Mouse (Mus musculus): ENCODE results near the gene Dlg5.

Gene Dlg5

GRCm38 (mm10) chr14:24245177-24246081, at the start of gene Dlg5:
Gene Dlg5 (minus strand): TSS chr14:24245920.
- DNase-seq (ENCODE audit: low read depth, low spot score) = no peak

DNA sequence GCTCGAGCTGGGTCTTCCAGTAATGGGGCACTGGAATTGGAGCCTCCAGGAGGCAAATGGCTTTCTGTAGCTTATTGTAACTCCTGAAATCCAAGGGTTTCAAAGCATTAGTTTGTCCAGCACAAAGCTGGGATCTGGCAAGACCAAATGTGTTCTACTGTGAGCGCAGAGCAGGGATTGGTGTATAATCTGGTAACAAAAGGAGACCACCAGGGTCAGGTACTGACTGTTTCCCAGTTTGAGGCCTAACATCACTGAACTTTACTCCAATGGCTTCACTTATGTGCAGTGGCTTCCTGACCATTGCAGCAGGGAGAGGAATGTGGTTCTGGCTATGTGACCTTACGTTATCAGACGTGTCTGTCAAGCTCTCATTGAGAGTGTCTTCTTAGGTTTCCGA, 47.9 kb upstream of the Dlg5 start:
- no peak for DNase-seq (ENCODE audit: low read depth, low spot score)

- no peak for DNase-seq (ENCODE audit: low read depth, low spot score)
Observed at GRCm38 (mm10) chr14:24292914-24293313, 47.2 kb upstream of the Dlg5 start, which contains the start of gene E330034G19Rik. Gene E330034G19Rik (plus strand): TSS chr14:24293214.

DNA sequence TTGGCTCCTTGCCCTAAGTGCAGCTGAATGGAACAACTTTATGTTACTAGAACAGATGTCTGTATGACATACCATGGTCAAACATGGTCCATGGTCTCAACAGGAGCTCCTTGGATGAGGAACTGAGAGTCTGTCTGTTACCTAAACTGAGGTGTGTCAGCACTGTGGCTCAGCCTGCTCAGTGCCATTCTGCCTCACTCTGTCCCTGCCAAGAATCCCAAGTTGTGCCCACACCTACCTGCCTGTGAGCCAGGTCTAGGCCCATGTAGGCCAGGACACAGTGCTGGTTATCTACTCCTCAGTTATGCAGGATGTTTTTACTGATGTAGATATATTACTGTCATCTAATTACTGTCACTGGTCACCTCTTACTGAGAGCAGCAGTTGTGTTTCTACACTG, 45.0 kb upstream of the Dlg5 start:
- no peak for DNase-seq (ENCODE audit: low read depth, low spot score)

DNA sequence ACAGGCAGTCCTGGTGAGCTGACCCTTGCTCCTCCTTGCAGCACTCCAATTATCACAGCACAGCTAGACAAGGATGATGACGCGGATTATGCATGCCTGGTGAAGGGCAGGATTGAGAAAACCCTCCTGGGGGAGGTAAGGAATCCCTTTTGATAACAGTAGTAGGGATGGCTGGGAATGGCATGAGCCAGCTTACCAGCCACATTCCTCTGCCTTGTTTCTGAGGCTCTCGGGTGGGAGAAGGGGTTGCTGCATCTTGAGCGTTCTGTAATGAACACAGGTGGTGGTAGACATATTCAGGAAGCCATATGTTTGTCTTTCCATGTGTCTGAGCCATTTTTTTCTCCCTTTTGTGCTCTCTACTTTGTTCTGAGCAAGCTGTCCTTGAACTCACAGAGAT, 40.4 kb upstream of the Dlg5 start:
- DNase-seq (ENCODE audit: low read depth, low spot score) = no peak

GRCm38 (mm10) chr14:24282276-24282675, 36.6 kb upstream of the Dlg5 start:
- DNase-seq (ENCODE audit: low read depth, low spot score) = no peak

DNA sequence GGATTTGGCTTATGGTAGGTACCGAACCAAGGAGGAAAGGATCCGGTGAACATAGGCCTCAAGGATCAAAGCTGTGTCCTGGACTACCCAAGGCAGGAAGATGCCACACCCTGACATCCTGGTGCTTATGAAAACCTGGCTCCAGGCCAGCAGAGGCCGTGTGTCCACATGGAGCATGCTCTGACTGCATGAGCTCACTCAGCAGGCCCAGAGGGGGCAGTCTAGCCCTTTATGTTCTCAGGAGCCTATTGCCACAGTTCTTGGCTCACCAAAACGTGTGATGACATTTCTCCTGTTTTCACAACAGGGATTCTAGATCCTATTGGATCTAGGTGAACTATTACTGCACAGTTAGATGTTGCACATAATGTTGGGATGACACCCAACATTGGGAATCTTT, 35.6 kb upstream of the Dlg5 start:
- DNase-seq (ENCODE audit: low read depth, low spot score) = peak; percentile 13

- peak; percentile 19 for DNase-seq (ENCODE audit: low read depth, low spot score)
Observed at GRCm38 (mm10) chr14:24275534-24275933, 29.8 kb upstream of the Dlg5 start.

DNA sequence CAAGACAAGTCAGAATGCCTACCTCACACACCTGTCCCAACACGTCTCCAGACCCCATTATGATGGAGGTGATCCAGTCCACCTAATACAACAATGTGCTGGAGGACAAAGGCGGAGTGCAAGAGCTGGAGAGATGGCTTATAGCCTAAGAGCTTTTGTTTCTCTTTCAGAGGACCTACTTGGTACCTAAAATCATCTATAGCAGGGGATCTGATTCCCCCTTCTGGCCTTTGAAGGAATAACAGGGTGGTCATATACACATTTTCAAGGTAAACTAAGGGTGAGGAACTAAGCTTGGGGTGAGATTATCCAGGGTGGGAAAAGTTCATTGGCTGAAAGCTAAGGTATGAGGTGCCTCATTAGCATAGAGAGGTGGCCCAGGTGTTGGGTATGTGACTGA, 27.9 kb upstream of the Dlg5 start:
- peak; percentile 69 for DNase-seq (ENCODE audit: low read depth, low spot score)

- peak; percentile 57 for DNase-seq (ENCODE audit: low read depth, low spot score)
Observed at GRCm38 (mm10) chr14:24269571-24269970, 23.9 kb upstream of the Dlg5 start.

DNA sequence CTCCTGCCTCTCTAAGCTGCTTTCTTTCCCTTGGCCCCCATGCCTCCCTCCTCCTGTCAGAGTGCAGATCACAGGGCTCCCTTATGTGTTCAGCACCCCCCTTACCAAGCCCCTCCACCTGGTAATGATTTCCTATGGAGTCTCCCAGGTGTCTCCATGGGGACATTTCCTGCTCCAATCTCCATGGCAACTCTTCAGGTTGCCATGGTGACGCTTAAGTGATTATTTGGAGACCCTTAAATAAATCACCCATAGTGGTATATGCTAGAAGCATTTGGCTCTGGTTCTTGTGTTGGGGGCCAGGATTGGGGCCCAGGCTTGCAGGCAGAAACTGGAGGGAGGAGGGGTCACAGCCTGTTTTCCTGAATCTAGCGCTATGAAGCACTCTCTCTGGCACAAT, 17.2 kb upstream of the Dlg5 start:
- DNase-seq (ENCODE audit: low read depth, low spot score) = no peak

DNA sequence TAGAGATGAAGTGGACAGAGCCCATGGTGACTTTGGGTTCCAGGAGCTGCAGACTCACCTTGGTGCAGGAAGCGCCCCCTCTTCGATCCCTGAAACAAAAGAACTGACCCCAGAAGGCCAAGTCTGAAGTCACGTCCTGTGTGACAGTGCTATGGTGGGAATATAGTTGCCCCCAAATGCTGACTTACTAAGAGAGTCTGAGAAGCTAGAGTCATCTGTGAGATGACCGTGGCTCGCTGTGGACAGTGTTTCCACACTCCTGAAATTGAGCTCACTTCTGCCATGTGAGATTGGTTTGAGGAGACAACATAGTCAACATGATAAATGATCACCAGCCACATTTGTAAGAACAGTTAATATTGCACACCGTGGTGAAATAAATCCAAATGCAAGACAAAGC, 16.7 kb upstream of the Dlg5 start:
- DNase-seq (ENCODE audit: low read depth, low spot score) = no peak

DNA sequence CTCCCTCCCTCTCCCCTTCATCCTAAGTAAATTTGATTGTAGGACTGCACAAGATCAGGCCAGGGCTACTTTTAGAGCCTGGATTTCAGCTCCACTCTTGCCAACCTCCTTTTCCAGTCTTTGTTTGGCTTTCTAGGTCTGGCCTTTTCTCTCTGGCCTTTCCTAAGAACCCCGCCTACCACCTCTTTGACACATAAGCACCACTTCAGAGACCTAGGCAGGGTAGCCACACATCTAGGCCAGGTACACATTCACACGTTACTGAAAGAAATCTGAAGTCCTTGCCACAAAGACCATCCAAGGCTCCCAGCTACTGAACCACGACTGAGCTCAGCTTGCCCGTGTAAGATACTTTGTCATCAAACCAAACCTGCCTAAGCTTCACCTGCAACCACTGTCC, 14.7 kb upstream of the Dlg5 start:
- no peak for DNase-seq (ENCODE audit: low read depth, low spot score)

- DNase-seq (ENCODE audit: low read depth, low spot score) = no peak
Observed at GRCm38 (mm10) chr14:24255956-24256355, 10.2 kb upstream of the Dlg5 start.

DNA sequence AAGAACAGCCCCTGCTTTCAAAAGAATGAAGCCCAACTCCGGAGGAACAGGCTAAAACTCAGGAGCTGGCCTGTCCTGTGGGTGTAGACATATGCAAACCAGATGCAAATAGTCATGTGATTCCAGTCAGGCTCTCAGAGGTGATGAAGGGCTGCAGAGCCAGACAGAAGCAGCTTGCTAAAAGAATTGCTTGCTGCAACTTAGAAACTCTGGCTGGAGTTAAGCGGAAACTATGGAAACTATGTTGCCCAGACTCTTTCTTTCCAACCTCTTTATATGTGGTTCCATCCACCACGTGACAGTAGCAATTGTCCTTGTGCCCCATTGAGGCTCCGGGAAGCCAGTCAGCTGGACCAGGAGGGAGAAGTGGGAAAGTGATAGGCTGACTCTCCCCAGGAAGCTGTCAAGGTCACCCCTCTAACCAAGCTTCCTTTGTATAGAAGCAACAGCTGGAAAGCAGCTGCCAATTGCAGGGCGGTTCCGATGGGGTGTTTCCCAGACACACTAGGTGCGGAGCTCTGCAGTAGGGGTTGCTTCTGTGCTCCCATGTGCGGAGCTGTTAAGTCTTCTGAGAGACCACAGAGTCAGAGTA, 8.0 kb upstream of the Dlg5 start:
- DNase-seq (ENCODE audit: low read depth, low spot score) = peak; percentile 34

DNA sequence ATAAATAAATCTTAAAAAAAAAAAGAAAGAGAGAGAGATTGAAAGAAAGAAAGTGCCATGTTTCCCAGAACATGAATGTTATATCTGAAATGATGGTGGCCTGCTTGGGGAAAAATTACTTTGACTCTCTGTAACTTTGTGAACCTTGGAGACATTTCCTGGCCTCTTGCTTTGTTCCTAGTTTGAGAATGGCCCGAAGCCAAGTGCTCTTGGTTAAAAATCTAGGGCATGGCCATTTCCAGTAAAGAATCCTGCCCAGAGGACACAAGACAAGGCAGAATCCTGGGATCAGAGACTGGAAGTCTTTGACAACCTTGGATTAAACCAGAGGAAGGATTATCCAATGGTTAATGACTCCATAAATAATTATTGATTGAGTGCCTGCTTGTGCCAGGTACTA, 5.6 kb upstream of the Dlg5 start:
- no peak for DNase-seq (ENCODE audit: low read depth, low spot score)

DNA sequence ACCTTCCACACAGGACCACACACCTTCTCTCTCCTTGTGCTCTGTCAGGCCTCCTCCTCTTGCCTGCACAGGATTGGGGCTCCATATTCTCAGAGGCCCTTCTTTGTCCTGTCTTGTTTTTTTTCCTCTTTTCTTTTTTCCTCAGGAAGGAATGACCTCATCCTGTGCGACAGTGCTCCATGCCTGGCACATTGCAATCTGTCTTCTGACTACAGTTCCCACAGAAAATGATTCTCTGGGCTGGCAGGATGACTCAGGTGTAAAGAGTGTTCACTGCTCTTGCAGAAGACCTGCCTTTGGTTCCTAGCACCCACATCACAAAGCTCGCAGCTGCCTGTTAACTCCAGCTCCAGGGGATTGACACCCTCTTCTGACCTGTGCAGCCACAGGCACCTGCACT, 4.2 kb upstream of the Dlg5 start:
- DNase-seq (ENCODE audit: low read depth, low spot score) = peak; percentile 43

DNA sequence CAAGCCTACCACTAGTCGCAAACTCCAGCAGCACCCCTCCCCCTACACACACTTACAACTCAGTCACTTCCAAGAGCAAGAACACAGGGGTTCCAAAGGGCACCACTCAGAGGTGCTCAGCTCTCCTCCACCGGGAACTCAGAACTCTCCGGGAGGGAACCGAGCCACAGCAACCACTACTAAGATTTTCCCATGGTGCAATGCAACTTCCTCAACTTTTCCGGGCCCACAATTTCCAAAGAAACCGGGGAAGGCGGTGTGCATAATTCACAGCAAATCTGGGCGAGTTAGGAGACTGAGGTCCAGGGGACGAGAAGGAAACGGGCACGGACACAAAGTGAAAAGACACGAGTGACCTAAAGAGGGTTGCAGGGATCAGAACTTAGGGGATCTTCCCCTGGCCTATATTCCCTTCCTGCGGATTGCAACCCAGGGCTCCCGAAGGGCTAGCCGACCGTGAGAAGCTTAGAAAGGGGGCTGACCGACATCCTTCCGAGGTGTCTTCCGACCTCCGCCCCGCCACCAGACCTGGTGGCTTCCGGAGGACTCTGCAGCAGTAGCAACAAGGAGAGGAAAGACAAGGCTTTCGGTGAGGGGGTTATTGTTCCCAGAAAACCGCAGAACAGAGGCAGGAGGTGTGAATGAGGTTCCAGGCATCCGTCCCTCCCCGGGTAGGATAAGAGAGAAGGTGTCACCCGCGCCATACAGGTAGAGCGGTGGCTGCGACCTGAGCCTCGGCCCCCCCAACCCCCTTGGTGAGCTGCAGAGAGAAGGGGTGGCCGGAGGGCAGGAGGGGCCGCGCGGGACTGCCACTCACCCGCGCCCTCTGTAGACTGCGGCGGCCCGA, 1.2 kb downstream of the Dlg5 start:
- DNase-seq (ENCODE audit: low read depth, low spot score) = peak; percentile 43

- DNase-seq (ENCODE audit: low read depth, low spot score) = no peak
Observed at GRCm38 (mm10) chr14:24242016-24242415, 3.7 kb downstream of the Dlg5 start.

DNA sequence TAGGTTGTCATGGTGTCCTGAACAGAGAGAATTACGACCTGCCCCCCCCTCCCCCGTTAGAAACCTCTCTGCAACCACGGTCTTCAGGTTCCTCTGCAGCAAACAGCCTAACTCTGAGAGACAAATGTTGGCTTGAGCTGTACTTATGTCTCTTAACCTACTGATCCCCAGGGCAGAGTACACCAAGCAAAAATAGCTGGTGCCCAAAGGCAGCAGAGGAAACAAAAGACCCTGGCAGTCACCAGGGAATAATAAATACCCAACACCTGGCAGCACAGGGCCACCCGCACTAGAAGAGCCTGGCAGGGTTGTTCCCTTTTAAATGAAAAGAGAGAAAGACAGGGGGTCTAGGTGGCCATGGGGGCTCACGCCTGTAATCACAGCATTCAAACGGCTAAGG, 4.9 kb downstream of the Dlg5 start:
- DNase-seq (ENCODE audit: low read depth, low spot score) = no peak

DNA sequence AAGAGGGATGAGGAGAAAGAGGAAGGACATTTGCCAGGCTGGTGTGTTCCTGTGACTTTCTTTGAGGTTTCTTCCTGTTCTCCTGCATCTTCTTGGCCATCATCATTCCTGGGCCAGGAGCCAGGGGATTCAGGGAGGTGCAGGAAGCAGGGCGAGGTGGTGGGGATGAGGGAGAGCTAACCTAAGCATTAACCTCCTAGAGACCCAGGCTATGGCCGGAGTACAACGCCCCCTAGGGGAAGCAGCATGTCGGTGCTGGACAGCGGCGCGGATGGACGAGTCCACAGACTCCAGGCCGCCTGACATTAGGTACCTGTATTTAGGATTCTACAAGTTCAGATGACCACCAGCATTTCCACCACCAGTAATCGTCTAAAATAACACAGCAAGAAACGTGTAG, 6.1 kb downstream of the Dlg5 start:
- DNase-seq (ENCODE audit: low read depth, low spot score) = no peak

DNA sequence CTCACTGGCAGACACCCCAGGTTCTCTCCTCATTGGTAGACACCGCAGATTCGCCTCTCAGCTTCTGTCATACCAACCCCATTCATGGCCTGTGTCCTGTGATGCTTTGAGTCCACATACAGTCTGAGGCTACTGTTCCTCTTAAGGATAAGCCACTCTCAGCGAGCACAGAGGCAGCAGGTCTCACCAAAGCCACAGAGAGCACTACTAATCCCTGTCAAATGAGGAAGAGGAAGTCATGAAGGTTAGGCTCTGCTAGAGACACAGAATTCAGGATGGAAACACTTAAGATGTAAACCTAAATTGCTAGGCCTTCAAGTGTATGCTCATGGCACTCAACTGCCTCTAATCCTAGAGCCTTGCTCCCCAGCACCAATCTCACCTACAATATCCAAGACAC, 9.8 kb downstream of the Dlg5 start:
- no peak for DNase-seq (ENCODE audit: low read depth, low spot score)

Data from 3T3-L1 (cell line).